Mouse (Mus musculus): ENCODE data around the gene Ctsa.
A peak's percentile ranks its signal among the peaks of the same experiment; 100 is the strongest.
"Not testable (repeated sequence)": the region's sequence is repeated elsewhere in the genome, so short reads cannot be mapped to it uniquely, and the experiment has no call there.

The Ctsa gene

DNA sequence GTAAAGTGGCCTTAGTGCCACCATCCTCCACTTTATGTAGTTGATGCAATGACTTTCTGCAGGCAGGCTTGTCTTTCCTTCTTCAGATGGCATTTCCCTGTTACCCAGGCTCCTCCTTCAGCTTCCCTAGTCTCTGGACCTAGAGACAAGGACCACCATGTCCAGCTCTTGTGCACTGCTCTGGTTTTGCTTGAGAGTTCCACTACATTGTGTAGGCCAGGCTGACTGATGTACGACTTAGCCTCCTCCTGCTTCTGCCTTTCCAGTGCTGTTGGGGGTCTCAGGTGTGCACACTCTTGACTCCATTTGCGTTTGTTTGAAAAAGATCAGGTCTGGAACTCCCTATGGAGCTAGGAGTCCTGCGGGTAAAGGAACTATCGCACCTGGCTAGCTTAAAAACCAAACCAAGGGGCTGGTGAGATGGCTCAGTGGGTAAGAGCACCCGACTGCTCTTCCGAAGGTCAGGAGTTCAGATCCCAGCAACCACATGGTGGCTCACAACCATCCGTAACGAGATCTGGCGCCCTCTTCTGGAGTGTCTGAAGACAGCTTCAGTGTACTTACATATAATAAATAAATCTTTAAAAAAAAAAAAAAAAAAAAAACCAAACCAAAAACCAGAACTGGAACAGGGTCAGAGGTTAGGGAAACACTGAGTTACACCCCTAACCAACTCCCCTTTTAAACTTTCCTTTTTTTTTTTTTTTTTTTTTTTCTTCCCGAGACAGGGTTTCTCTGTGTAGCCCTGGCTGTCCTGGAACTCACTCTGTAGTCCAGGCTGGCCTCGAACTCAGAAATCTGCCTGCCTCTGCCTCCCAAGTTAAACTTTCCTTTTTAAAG, 44.9 kb downstream of the Ctsa start:
- not testable (repeated sequence) for DNase-seq (ENCODE audit: low read depth)

DNA sequence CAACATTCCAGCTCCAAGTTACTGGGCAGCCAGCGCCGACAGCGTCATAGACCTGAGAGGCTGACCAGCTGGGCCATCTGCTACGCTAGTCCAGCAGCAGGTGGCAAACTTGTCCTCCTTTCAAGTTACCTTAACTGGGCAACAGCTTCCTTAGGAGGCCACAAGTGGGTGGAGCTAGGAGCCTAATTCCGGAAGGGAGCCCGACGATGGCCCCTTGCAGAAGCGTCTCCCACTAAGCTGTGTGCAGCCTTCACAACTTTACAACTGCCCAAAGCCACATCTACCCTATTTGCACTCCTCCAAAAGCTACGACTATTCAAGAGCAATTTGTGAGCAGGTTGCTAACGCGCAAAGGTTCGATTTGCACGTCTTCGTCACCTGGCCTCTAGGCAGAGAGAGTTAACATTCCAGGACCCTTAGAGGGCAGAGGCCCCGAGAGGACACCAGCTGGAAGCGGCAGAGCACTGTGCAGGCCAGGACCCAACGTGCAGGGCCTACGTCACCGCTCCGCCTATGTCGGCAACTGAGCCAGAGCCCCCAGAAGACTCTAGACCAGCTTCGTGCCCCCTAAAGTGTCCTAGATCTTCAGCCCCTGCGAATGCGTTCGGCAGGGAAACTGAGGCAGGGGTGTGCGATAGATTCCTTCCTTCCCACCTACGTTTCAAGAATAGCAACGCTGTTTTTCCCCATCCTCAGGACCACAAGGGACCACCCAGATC, 46.0 kb downstream of the Ctsa start:
- peak; percentile 71 for DNase-seq (ENCODE audit: low read depth)

DNA sequence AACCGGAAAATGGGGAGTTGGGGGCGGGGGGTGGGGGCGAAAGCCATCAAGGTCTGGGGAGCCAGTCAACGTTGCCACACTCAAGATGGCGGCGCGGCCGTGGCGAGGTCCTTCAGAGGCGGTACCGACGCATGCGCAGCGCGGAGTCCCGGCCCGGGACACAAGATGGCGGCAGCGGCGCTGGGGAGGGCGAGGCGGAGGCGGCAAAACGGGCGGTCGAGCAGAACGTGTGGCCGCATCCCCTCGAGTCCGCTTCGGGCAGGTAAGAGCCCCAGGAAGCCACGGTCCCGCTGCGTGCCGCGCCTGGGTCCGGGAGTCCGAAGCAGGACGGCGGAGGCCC, 46.5 kb downstream of the Ctsa start, which contains the start of gene Pcif1:
Gene Pcif1, plus strand, starts transcription at position 77 of the 340 bp plus-strand sequence.
- peak; percentile 94 for DNase-seq (ENCODE audit: low read depth)

DNA sequence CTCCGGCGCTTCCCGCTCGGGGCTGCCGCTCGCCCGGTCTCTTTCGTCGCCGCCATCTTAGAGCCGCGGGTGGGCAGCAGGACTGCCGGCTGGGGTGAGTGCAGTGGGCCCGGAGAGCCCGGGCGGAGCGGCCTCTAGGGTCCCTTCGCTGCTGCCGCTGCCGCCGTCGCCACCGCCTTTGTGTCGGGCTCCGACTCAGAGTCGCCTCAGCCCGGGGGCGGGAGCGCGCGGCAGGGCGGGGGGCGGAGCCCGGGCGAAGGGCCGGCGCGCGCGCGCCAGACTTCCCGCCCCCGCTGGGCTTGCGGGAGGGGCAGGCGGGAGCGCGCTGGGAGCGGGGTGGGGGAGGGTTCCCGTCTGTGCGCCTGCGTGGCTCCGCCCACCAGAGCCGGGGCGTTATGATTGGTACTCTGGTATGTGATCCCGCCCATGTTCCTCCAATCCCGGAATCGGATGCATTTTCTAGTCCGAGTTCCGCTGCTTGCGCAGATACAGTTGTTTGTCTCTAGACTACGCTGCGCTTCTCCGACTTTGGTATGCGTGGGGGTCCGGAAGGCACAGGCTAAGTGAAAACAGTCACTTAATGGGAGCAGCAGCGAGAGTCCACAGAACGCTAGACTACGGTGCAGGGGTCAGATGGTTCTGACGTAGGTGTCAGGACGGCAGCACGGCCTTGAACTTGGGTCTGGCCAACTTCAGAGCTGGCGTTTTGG, 47.0 kb downstream of the Ctsa start:
- DNase-seq (ENCODE audit: low read depth): peak; percentile 98

DNA sequence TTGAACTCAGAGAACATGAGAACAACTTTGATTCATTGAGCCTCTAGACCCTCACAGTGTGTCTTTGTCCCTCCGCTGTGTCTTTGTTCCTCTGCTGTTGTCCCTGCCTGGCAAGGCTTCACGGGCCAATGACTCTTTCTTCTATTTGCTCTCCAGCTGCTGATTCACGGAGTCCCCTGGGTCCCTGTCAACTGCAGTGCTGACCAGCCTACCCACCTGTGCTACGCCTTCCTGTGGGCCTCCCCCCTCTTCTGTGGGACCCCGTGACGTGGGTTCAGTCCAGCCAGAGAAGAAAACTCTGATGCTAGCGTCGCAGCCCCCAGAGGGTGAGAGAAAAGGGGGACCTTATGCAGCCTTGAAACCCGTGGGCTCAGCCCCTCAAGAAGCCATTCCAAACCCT, 49.9 kb downstream of the Ctsa start:
- no peak for DNase-seq (ENCODE audit: low read depth)

DNA sequence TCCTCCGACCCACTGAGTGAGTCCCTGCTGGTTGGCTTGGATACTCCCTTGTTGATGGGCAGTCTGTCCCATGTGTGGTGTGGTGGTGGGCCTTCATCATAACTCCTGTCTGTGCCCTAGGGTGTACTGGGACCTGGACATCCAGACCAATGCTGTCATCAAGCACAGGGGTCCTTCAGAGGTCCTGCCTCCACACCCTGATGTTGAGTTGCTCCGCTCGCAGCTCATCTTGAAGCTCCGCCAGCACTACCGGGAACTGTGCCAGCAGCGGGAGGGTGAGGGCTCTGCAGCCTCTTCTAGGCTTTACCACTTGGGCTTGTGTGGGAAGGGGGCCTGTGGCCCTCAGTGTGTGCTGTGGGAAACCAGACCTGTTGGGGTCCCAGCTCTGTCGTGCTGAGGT, 53.1 kb downstream of the Ctsa start:
- peak; percentile 80 for DNase-seq (ENCODE audit: low read depth)

DNA sequence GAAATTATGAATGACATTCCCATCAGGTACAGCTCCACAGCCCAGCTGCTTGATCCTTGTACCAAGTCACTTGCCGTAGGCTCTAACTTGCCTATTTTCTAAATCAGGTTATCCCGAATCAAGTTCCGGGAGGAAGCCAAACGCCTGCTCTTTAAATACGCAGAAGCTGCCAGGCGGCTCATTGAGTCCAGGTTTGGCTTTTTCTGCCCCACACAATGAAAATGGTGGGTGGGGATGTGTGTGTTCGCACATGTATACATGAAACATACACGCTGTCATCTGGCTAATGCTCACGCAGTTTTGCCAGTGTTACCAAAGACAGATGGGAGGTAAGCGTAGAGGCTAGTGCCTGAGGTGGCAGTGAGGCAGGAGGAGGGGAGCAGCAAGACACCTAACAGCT, 53.9 kb downstream of the Ctsa start:
- no peak for DNase-seq (ENCODE audit: low read depth)

DNA sequence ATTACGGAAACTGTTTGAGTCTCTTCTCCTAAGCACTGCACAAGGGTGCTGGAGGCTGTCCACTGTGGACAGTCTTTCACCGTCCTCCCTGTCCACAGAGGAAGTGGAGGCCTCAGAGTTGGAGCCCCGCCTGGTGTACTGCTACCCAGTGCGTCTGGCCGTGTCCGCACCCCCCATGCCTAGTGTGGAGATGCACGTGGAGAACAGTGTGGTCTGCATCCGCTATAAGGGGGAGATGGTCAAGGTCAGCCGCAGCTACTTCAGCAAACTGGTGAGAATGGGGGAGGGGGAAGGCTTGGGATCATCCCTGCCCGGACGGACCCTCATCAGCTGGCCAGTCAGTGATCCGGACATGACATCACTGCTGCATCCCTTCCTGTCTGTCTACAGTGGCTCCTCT, 56.3 kb downstream of the Ctsa start:
- no peak for DNase-seq (ENCODE audit: low read depth)

DNA sequence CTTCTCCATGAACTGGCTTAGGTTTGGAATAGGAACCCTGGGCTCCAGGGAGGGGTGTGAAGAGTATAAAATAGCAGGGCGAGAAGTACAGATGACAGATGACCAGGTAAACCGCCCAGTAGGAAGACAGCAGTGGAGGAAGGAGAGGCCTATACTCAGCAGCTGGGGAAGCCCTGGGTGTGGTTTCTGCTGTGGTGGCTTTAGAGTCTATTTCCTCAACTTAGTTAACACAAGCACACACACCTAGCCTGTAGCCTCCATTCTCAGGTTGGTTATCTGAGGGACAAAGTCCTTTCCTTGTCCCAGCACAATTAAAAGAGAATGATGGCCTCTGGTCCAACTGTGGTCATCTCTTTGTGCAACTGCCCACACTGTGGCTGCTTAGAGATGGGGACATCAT, 57.3 kb downstream of the Ctsa start:
- no peak for DNase-seq (ENCODE audit: low read depth)

Data from NIH3T3 (cell line).